Mouse (Mus musculus) olfactory bulb, adult 2 months (tissue): Measurements from ENCODE around the gene 2010315B03Rik.

Experiments used
- CTCF ChIP-seq: fragments of 200-500 bp; IDR thresholded peaks from 2 replicates; pipeline ENCODE4 v1.5.1; 2012; ENCODE audit warnings: low read depth, mild to moderate bottlenecking, low read length, moderate library complexity; ENCODE audit not compliant: insufficient read depth
- POLR2A ChIP-seq: fragments of 200-500 bp; IDR thresholded peaks from 2 replicates; pipeline ENCODE4 v1.6.1; 2012; ENCODE audit warnings: mild to moderate bottlenecking, low read depth, low read length, moderate library complexity; ENCODE audit not compliant: insufficient read depth

DNA sequence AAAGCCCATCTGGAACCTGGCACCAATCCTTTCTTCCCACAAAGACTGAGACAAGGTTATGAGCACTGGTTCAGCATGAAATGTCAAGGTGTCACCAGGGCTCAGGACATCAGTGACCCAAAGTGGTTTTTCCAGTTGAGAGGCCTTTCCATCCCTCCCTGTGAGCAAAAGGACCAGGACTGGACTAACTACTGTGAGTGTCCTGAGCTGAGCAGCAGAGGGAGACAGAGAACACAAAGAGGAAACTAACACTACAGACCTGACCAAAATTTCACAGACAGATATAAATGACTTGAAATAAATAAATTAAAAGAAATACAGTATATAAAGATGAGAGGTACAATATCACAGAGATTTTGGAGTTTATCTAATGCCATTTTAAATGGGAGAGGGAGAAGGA lies 61.1 kb downstream of the 2010315B03Rik start:
- TF ChIP-seq POLR2A (no peak), CTCF (no peak)
